Mouse (Mus musculus) olfactory bulb, adult 2 months (tissue): ENCODE data around the gene Cblc.

Experiments used
- CTCF ChIP-seq: fragments of 200-500 bp; IDR thresholded peaks from 2 replicates; pipeline ENCODE4 v1.5.1; 2012; ENCODE audit warnings: low read depth, mild to moderate bottlenecking, low read length, moderate library complexity; ENCODE audit not compliant: insufficient read depth
- POLR2A ChIP-seq: fragments of 200-500 bp; IDR thresholded peaks from 2 replicates; pipeline ENCODE4 v1.6.1; 2012; ENCODE audit warnings: mild to moderate bottlenecking, low read depth, low read length, moderate library complexity; ENCODE audit not compliant: insufficient read depth

- TF ChIP-seq CTCF (no peak), POLR2A (no peak)
Observed at GRCm38 (mm10) chr7:19769434-19770374, 26.9 kb downstream of the Cblc start.
